Mouse (Mus musculus): ENCODE measurements at regions not wholly inside any gene's neighbourhood (a gene's known extent, or its start where the extent isn't known, plus 50 kb on each side); places are given as distances from the start of the nearest gene placed in this dataset.

DNA sequence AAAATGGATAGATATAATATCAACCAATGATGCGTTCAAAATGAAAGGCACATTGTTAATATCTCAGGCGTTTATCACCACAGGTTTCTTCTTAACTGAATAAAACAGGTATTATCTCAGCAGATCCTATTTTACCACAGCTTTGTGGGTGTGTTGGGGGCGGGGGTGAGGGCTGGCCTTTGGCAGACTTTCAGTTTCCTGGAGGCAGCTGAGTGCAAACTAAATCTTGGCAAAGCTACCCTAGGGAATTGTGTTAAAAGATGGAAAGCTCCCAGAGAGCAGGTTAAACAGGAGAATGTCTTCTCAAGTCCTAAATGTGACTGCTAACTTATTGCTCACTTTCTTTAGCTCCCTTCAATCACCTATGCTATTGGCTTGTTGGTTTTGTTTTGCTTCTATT, 223.8 kb downstream of the Kdm4c start:
- no peak for ATAC-seq (replicated peaks; ENCODE audit: low read depth, poor library complexity, severe bottlenecking)

DNA sequence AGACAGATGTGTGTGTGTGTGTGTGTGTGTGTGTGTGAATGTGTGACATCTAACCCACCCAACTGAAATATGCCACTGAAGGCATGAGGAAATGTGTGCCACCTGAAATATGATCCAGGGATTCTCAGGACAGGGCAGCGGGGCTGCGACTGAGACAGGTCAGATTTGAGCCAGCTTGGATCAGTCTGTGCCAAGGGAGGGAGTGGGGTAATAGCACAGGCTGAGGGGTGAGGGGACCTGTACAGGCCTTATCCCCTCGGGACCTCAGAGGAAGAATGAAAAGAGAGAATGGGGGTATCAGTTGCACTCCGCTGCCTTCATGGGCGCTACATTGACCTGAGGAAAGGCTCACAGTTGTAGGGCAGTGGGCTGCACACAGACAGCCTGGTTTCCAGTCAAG, 270.2 kb downstream of the Kdm4c start:
- no peak for ATAC-seq (replicated peaks; ENCODE audit: low read depth, poor library complexity, severe bottlenecking)

DNA sequence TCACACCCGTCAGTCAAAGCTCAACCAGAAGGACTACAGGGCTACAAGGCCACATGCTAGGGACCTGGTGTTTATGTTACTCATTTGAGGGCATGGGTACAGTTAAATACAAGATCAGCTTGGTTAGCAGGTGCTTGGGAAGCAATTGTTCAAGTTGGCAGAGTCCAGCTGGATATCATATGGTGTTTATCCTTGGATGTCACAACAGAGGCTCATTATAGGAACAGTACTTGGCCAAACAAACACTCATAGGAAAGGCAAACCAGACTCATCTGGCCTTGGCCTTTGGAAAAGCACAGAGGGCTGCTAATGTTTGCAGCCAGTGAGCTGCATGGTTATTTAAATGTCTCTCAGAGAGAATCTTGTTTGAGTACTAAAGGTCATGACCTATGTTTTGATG, 311.6 kb downstream of the Kdm4c start:
- no peak for ATAC-seq (replicated peaks; ENCODE audit: low read depth, poor library complexity, severe bottlenecking)

DNA sequence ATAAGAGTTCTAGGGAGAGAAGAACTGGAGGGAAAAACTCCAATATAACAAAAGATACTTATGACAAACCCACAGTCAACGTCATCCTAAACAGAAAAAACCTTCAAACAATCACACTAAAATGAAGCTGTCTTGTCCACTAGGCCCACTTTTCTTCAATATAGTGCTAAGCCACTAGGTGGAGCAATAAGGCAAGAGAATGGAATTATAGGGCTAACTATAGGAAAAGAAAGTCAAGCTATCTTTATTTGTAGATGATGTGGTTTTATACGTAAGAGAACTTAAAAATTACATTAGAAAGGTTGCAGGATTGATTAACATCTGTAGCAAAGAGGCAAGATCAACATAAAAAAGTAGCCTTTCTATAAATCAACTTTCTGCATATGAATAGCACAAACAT, 321.3 kb downstream of the Kdm4c start:
- ATAC-seq (replicated peaks; ENCODE audit: low read depth, poor library complexity, severe bottlenecking) = peak; percentile 78

DNA sequence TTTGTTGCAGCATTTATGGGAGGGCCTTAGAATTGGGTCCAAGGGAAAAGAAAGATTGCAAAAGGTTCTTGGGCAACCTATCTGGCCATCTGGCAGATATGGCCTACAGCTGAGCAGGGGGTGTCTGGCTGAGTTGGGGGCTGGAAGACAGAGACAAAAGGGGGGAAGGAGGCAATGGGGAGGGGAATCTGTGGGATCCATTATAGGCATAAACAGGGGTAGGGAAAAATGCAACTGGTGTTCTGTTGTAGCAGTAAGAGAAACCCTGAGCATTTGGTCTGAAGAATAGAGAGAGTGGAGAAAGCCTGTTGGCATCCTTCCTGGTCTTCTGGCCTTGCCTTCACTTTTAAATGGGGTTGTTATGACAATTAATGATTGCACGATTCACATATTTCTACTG, 344.1 kb downstream of the Kdm4c start:
- ATAC-seq (replicated peaks; ENCODE audit: low read depth, poor library complexity, severe bottlenecking) = no peak

DNA sequence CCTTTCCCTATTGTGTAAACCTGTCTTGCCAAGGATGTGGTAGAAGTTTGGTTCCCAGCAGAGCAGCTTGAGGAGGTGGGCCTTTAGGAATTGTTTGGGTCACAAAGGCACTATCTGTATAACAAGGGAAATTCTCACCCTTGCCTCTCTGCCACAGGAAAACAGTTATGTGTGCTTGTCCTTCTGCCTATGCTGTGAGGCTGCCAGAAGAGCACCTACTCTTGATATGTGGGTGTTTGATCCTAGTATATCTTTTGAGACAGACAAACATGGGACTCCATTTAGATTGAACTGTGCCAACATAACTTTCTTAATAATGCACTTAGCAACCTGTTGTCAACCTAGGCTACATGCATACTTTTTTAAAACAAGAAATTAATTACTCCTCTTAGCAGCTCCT, 344.8 kb downstream of the Kdm4c start:
- ATAC-seq (replicated peaks; ENCODE audit: low read depth, poor library complexity, severe bottlenecking) = no peak

DNA sequence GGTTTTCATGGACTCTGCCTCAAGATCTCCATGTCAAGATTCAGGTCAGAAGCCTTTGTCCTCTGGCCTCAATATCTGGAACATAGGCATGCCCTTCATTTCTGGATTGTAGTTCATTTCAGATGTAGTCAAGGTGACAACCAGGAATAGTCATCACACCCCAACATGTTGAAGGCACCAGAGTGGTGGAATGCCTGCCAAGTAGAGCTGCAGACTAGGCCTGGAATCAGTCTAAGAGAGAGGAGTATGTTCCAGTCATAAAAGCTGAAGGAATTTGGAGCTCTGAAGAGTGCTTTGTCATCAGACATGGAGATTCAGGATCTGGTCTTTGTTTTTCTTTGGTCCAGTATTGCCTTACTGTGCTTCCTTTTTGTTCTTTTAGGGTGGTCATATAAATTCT, 346.5 kb downstream of the Kdm4c start:
- ATAC-seq (replicated peaks; ENCODE audit: low read depth, poor library complexity, severe bottlenecking) = no peak

DNA sequence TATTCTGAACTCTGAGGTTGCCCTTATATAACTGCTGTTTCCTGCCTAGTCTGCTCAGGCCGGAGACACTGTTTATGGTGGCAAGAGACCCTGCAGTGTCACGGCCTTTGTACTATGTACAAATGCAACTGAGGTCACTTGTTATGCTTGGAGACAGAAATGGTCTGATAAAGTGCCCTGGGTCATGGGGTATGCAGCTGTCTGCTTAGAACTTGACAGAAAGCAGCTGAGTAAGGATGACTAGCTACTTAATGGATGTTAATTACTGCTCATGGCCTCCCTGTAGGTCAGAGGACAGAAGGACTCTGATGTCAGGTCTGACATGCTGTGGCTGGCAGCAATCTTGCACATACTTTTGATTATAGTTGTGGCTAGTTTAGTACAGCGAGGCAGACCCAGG, 370.7 kb downstream of the Kdm4c start:
- ATAC-seq (replicated peaks; ENCODE audit: low read depth, poor library complexity, severe bottlenecking) = no peak
